Mouse (Mus musculus) heart, adult 8-10 months (tissue): ENCODE results near the gene Snrpa1. TPM values are rescaled to one million over a fixed set of nuclear protein-coding genes. Genes with fewer than 3 reads are reported as not detected.

Source experiments
- DNase-seq: peaks from one replicate; pipeline ENCODE4 v3.0.0; 2022; ENCODE audit warnings: low spot score
- total RNA-seq, 4 experiments: library from RNA; stranded (reverse); gene quantifications; 2 replicates each; pipeline ENCODE4 v1.2.4; 2022

Snrpa1 gene
- 10 to 100 TPM; 18.3 to 24.1 (median 20.7) TPM for total RNA-seq

- DNase-seq, result no peak
These were observed at the start of gene Snrpa1 for GRCm38 (mm10) chr7:66058703-66059102. Snrpa1 (plus strand) TSS chr7:66059003.

GRCm38 (mm10) chr7:66010518-66010917 is 48.3 kb upstream of the Snrpa1 start:
- no peak for DNase-seq

GRCm38 (mm10) chr7:66027747-66028146 is 31.1 kb upstream of the Snrpa1 start:
- no peak for DNase-seq

GRCm38 (mm10) chr7:66028766-66029512 is 29.9 kb upstream of the Snrpa1 start:
- DNase-seq, result no peak

- DNase-seq, result no peak
These were observed 22.0 kb upstream of the Snrpa1 start for GRCm38 (mm10) chr7:66036809-66037208.

GRCm38 (mm10) chr7:66038261-66038660 is 20.5 kb upstream of the Snrpa1 start:
- no peak for DNase-seq

- no peak for DNase-seq
These were observed 20.1 kb upstream of the Snrpa1 start for GRCm38 (mm10) chr7:66038730-66039129.

GRCm38 (mm10) chr7:66040026-66040814 is 18.6 kb upstream of the Snrpa1 start:
- DNase-seq, result no peak

- no peak for DNase-seq
These were observed 15.0 kb upstream of the Snrpa1 start, which contains the start of gene Gm45213 for GRCm38 (mm10) chr7:66043552-66044459. Gm45213 (plus strand) TSS chr7:66043602.

GRCm38 (mm10) chr7:66044617-66045016 is 14.2 kb upstream of the Snrpa1 start:
- no peak for DNase-seq

- no peak for DNase-seq
These were observed 11.6 kb upstream of the Snrpa1 start for GRCm38 (mm10) chr7:66046921-66047918.

- DNase-seq, result no peak
These were observed 10.8 kb upstream of the Snrpa1 start for GRCm38 (mm10) chr7:66047975-66048374.

- no peak for DNase-seq
These were observed 10.2 kb upstream of the Snrpa1 start for GRCm38 (mm10) chr7:66048446-66049230.

- DNase-seq, result no peak
These were observed 4.8 kb upstream of the Snrpa1 start for GRCm38 (mm10) chr7:66053946-66054483.

- DNase-seq, result peak; percentile 37
These were observed 3.4 kb upstream of the Snrpa1 start for GRCm38 (mm10) chr7:66055356-66055755.

- peak; percentile 89 for DNase-seq
These were observed 1.5 kb downstream of the Snrpa1 start for GRCm38 (mm10) chr7:66060066-66060956.

- no peak for DNase-seq
These were observed 2.3 kb downstream of the Snrpa1 start for GRCm38 (mm10) chr7:66061057-66061456.

GRCm38 (mm10) chr7:66076411-66076810 is 17.6 kb downstream of the Snrpa1 start:
- no peak for DNase-seq
